Mouse (Mus musculus): ENCODE results near the gene Ier5l. TPM values are rescaled to one million over a fixed set of nuclear protein-coding genes. Genes with fewer than 3 reads are reported as not detected.

The Ier5l gene
- 3.0 and 3.6 TPM in 2 replicates for polyA plus RNA-seq (2014; fragmentation: Nextera tagmentation; extraction: Ambion mirVana)

- DNase-seq (ENCODE audit: low spot score) = peak; percentile 98
- WGBS = under 1% methylated on average over 37 of the region's 37 CpGs
These were observed at the start of gene Ier5l for GRCm38 (mm10) chr2:30474039-30474438. TSS of gene Ier5l (minus strand) at chr2:30474219.

GRCm38 (mm10) chr2:30523727-30524126 lies 49.7 kb upstream of the Ier5l start:
- H3K9ac ChIP-seq (ENCODE audit: low read length) = no peak overlapping the region
- no peaks in the 10 kb centered on the region for H3K27me3 ChIP-seq (replicated peaks; ENCODE audit: control insufficient read depth, insufficient read depth, low read length)
- no peak overlapping the region for H3K4me2 ChIP-seq (ENCODE audit: low read length)
- no peak overlapping the region for H3K4me3 ChIP-seq (ENCODE audit: low read depth, low read length)
- no peaks in the 10 kb centered on the region for H3K9me3 ChIP-seq (replicated peaks; ENCODE audit: control insufficient read depth, low read length)
- H3K4me1 ChIP-seq (ENCODE audit: control insufficient read depth, insufficient read depth, low read length) = no peaks in the 10 kb centered on the region
- H3K27ac ChIP-seq (ENCODE audit: low read depth, low read length) = no peak overlapping the region
- H3K36me3 ChIP-seq (ENCODE audit: control insufficient read depth, insufficient read depth, low read length) = no peaks in the 10 kb centered on the region
- WGBS = 73% methylated on average over 8 of the region's 8 CpGs
- ATAC-seq (no peak), DNase-seq (ENCODE audit: low spot score) (no peak)

More at GRCm38 (mm10) chr2:30474039-30474438, at the start of gene Ier5l:
- peak within 1 kb of the TSS; percentile 92 for H3K4me3 ChIP-seq (ENCODE audit: low read depth, low read length)
- ATAC-seq = peak; percentile 90
- no peaks in the 10 kb centered on the region for H3K27me3 ChIP-seq (replicated peaks; ENCODE audit: control insufficient read depth, insufficient read depth, low read length)
- no peaks in the 10 kb centered on the region for H3K9me3 ChIP-seq (replicated peaks; ENCODE audit: control insufficient read depth, low read length)
- H3K4me2 ChIP-seq (ENCODE audit: low read length) = peak within 1 kb of the TSS; percentile 87
- peak within 1 kb of the TSS; percentile 95 for H3K9ac ChIP-seq (ENCODE audit: low read length)
- H3K27ac ChIP-seq (ENCODE audit: low read depth, low read length) = peak within 1 kb of the TSS; percentile 90
- H3K36me3 ChIP-seq (ENCODE audit: control insufficient read depth, insufficient read depth, low read length) = no peaks in the 10 kb centered on the region
- H3K4me1 ChIP-seq (ENCODE audit: control insufficient read depth, insufficient read depth, low read length) = peaks cover 16% of the 10 kb centered on the region; the same call in 1 of the 2 replicates

- Histone ChIP-seq H3K36me3 (ENCODE audit: control insufficient read depth, insufficient read depth, low read length) (no peaks in the 10 kb centered on the region), H3K27ac (ENCODE audit: low read depth, low read length) (no peak overlapping the region), H3K4me2 (ENCODE audit: low read length) (no peak overlapping the region), H3K4me1 (ENCODE audit: control insufficient read depth, insufficient read depth, low read length) (no peaks in the 10 kb centered on the region), H3K9ac (ENCODE audit: low read length) (no peak overlapping the region), H3K4me3 (ENCODE audit: low read depth, low read length) (no peak overlapping the region), H3K27me3 (replicated peaks; ENCODE audit: control insufficient read depth, insufficient read depth, low read length) (no peaks in the 10 kb centered on the region), H3K9me3 (replicated peaks; ENCODE audit: control insufficient read depth, low read length) (no peaks in the 10 kb centered on the region)
- 54% methylated on average over 16 of the region's 16 CpGs for WGBS
- DNase-seq (ENCODE audit: low spot score) = peak; percentile 24
- peak; percentile 44; the same call in 1 of the 2 replicates for ATAC-seq
These were observed 36.8 kb upstream of the Ier5l start for GRCm38 (mm10) chr2:30510711-30511380.

GRCm38 (mm10) chr2:30507138-30507727 lies 33.2 kb upstream of the Ier5l start:
- 70% methylated on average over 11 of the region's 11 CpGs for WGBS
- DNase-seq (ENCODE audit: low spot score) (no peak), ATAC-seq (no peak)
- no peak overlapping the region for H3K4me2 ChIP-seq (ENCODE audit: low read length)
- no peaks in the 10 kb centered on the region for H3K4me1 ChIP-seq (ENCODE audit: control insufficient read depth, insufficient read depth, low read length)
- H3K9ac ChIP-seq (ENCODE audit: low read length) = no peak overlapping the region
- H3K9me3 ChIP-seq (replicated peaks; ENCODE audit: control insufficient read depth, low read length) = no peaks in the 10 kb centered on the region
- H3K27ac ChIP-seq (ENCODE audit: low read depth, low read length) = no peak overlapping the region
- no peaks in the 10 kb centered on the region for H3K27me3 ChIP-seq (replicated peaks; ENCODE audit: control insufficient read depth, insufficient read depth, low read length)
- no peaks in the 10 kb centered on the region for H3K36me3 ChIP-seq (ENCODE audit: control insufficient read depth, insufficient read depth, low read length)
- no peak overlapping the region for H3K4me3 ChIP-seq (ENCODE audit: low read depth, low read length)

GRCm38 (mm10) chr2:30503677-30504621 lies 29.9 kb upstream of the Ier5l start:
- Histone ChIP-seq H3K4me2 (ENCODE audit: low read length) (no peak overlapping the region), H3K9ac (ENCODE audit: low read length) (no peak overlapping the region), H3K36me3 (ENCODE audit: control insufficient read depth, insufficient read depth, low read length) (no peaks in the 10 kb centered on the region), H3K4me1 (ENCODE audit: control insufficient read depth, insufficient read depth, low read length) (no peaks in the 10 kb centered on the region), H3K27ac (ENCODE audit: low read depth, low read length) (0 out of 2 replicates have a peak overlapping the region, but pooled peaks have one; percentile 33), H3K9me3 (replicated peaks; ENCODE audit: control insufficient read depth, low read length) (no peaks in the 10 kb centered on the region), H3K27me3 (replicated peaks; ENCODE audit: control insufficient read depth, insufficient read depth, low read length) (no peaks in the 10 kb centered on the region), H3K4me3 (ENCODE audit: low read depth, low read length) (no peak overlapping the region)
- peak; percentile 46 for DNase-seq (ENCODE audit: low spot score)
- ATAC-seq = no peak
- WGBS = 48% methylated on average over 23 of the region's 23 CpGs

DNA sequence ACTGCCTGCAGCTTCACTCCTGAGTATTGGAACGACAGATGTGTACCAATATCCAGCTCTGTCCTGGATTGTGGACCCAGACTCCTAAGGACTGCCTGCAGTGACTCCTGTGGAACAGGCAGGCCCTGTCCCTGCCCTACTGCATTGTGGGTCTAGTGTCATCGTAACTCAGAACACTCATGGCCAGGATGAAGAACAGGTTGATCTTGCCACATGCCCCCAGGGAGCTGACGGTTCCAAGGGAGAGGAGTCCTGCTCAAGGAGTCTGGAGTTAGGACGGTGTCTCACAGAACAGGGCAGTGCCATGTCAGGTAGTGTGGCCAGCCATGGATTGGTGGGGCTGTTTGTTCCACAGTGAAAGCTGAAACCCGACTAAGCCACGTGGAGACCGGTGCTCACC lies 27.7 kb upstream of the Ier5l start:
- 82% methylated on average over 7 of the region's 7 CpGs for WGBS
- no peak for ATAC-seq
- no peaks in the 10 kb centered on the region for H3K27me3 ChIP-seq (replicated peaks; ENCODE audit: control insufficient read depth, insufficient read depth, low read length)
- H3K36me3 ChIP-seq (ENCODE audit: control insufficient read depth, insufficient read depth, low read length) = no peaks in the 10 kb centered on the region
- no peak overlapping the region for H3K4me3 ChIP-seq (ENCODE audit: low read depth, low read length)
- H3K9me3 ChIP-seq (replicated peaks; ENCODE audit: control insufficient read depth, low read length) = no peaks in the 10 kb centered on the region
- no peaks in the 10 kb centered on the region for H3K4me1 ChIP-seq (ENCODE audit: control insufficient read depth, insufficient read depth, low read length)
- no peak overlapping the region for H3K27ac ChIP-seq (ENCODE audit: low read depth, low read length)
- no peak for DNase-seq (ENCODE audit: low spot score)
- no peak overlapping the region for H3K4me2 ChIP-seq (ENCODE audit: low read length)
- no peak overlapping the region for H3K9ac ChIP-seq (ENCODE audit: low read length)

DNA sequence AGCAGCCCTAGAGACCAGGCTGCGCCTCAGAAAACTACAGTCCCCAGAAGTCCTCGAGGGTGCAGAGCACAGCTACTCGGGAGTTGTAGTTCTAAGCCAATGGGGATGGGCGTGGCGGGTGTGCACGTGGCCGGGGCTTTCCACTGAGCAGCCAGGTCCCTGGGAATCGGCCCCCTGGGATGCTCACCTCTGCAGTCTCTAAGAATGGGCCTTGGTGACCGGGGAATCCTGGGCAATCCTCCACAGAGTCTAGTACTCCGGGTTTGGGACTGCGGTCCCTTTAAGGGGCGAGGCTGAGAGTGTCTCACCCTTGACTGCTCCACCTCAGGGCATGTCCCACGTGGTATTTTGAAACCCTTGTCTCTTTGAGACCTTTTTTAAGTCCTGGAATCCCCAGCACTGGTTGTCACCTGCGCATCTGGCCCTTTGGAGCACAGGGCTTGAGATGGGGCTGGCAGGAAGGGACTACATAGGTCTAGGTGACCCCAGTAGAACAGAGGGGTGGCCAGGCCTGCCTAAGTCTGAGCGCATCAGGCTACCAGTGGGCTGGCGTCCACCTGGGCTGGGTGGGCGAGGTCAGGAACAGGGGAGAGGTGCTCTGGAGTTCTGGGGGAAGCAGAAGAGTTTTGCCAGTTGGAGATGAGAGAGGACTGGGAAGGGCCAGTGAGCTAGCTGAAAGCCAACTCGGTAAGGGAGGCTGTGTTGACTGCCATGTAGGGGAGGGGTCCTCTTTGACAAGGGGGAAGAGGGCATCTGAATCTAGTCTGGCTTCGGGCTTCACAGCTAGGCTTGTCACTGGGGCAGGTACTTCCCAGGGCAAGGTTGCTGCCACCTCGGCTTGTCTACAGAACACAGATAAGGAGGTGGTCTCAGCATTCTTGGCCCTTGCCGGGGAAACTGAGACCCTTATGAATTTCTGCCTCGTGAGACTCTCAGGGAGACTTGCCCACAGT lies 22.2 kb upstream of the Ier5l start:
- Histone ChIP-seq H3K4me2 (ENCODE audit: low read length) (peak overlapping the region; percentile 54), H3K4me1 (ENCODE audit: control insufficient read depth, insufficient read depth, low read length) (0 out of 2 replicates have a peak, but pooled peaks cover 3% of the 10 kb centered on the region), H3K9me3 (replicated peaks; ENCODE audit: control insufficient read depth, low read length) (no peaks in the 10 kb centered on the region), H3K9ac (ENCODE audit: low read length) (peak overlapping the region; percentile 21), H3K4me3 (ENCODE audit: low read depth, low read length) (peak overlapping the region; percentile 23), H3K27ac (ENCODE audit: low read depth, low read length) (no peak overlapping the region), H3K27me3 (replicated peaks; ENCODE audit: control insufficient read depth, insufficient read depth, low read length) (no peaks in the 10 kb centered on the region), H3K36me3 (ENCODE audit: control insufficient read depth, insufficient read depth, low read length) (no peaks in the 10 kb centered on the region)
- ATAC-seq (peak; percentile 98), DNase-seq (ENCODE audit: low spot score) (peak; percentile 90)
- 27% methylated on average over 22 of the region's 22 CpGs for WGBS
